Mouse (Mus musculus): ENCODE data around the gene Irf3.

GRCm38 (mm10) chr7:44996672-44997071 is 776 bp upstream of the Irf3 start:
- TF ChIP-seq ZNF384 (IDR thresholded peaks at IDR 0.05; ENCODE audit: low read depth, low read length): no peak
- no peak for TF ChIP-seq MAFK (IDR thresholded peaks at IDR 0.05; ENCODE audit: insufficient read depth, low read depth, low read length)
- no peak for TF ChIP-seq CHD2 (IDR thresholded peaks at IDR 0.05; ENCODE audit: low read depth, low read length)
- TF ChIP-seq HCFC1 (IDR thresholded peaks at IDR 0.05; ENCODE audit: borderline replicate concordance, insufficient read depth, low read length): no peak
- no peak for TF ChIP-seq ZC3H11A (IDR thresholded peaks at IDR 0.05; ENCODE audit: borderline replicate concordance, low read depth, low read length)
